Mouse (Mus musculus) cortical plate, adult 2 months (tissue): ENCODE data around the gene Trmt112.

ENCODE experiments used
- CTCF ChIP-seq: fragments of 200-500 bp; IDR thresholded peaks from 2 replicates; pipeline ENCODE4 v1.5.1; 2011; ENCODE audit warnings: mild to moderate bottlenecking, control low read depth, low read length; ENCODE audit not compliant: insufficient read depth; ENCODE audit errors: extremely low read depth
- POLR2A ChIP-seq: fragments of 200-500 bp; IDR thresholded peaks from 2 replicates; pipeline ENCODE4 v1.6.1; 2011; ENCODE audit warnings: mild to moderate bottlenecking, low read length, control low read depth; ENCODE audit not compliant: insufficient read depth; ENCODE audit errors: extremely low read depth

GRCm38 (mm10) chr19:6872701-6873100 is 36.8 kb upstream of the Trmt112 start:
- no peak for TF ChIP-seq CTCF
- TF ChIP-seq POLR2A: no peak
